Mouse (Mus musculus): ENCODE data around the gene Pelo.

- no peak for TF ChIP-seq CTCF (IDR thresholded peaks at IDR 0.05; ENCODE audit: control insufficient read depth, insufficient read depth, insufficient read length)
- TF ChIP-seq MYOD1 (IDR thresholded peaks at IDR 0.05; ENCODE audit: control insufficient read depth, insufficient read length, low read depth) = no peak
- no peak for TF ChIP-seq FOSL1 (IDR thresholded peaks at IDR 0.05; ENCODE audit: insufficient read depth, low read length, poor library complexity, severe bottlenecking)
These were observed 27.1 kb upstream of the Pelo start for GRCm38 (mm10) chr13:115116930-115117621.
